Comparison of ENCODE assay signal across 17 mouse cellular contexts in the genomic region with DNA sequence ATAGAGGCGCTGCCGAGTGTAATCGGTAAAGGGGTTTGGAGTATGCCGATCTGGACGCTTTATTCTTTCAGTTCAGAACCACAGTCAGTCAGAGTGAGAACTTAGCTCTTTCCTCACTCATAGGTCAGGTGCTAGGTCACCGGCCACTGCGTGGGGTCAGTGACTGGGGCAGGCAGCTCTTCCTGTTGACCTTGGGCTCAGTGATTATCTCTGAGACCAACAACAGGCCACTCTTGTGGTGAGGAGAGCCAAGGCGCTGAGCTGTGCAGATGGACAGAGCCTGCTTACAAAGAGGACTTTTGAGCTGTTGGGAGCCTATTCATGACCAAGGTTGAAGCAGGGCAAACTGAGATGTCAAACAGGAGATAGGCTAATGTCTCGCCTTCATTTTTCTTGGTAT.
A peak's percentile ranks its signal among the peaks of the same experiment; 100 is the strongest.
DNase-seq lines count a peak whose midpoint lies in the region; ATAC-seq and TF ChIP-seq lines count a peak whose summit lies in the region.
"Had no signal": no experiment of that assay in that cellular context is flagged by ENCODE, and none has a peak within 500 bp of the region (broad histone marks: within the 10 kb centered on the region; RNA-seq: fewer than 3 reads in every experiment).

No protein-coding gene starts in this region.

- no peak for ATAC-seq in liver, embryonic 14.5 days (ENCODE audit: insufficient read depth)
- ATAC-seq: midbrain, embryonic 15.5 days had no signal

- no peaks in the 10 kb centered on the region for H3K36me3 ChIP-seq in liver, embryonic 14.5 days (replicated peaks; ENCODE audit: control insufficient read depth, insufficient read depth, low read depth)
- H3K36me3 ChIP-seq: forebrain, embryonic 12.5 days; heart, embryonic 15.5 days; midbrain, embryonic 15.5 days; neural tube, embryonic 15.5 days; stomach, embryonic 15.5 days had no signal

- no peaks in the 10 kb centered on the region for H3K4me1 ChIP-seq in liver, embryonic 14.5 days (replicated peaks; ENCODE audit: control insufficient read depth in 2 of 2, insufficient read depth in 2 of 2, low read length in 1 of 2)
- H3K4me1 ChIP-seq: heart, embryonic 15.5 days; megakaryocyte, embryonic 14.5 days; stomach, embryonic 15.5 days had no signal

- 51% methylated on average over 9 of the region's 9 CpGs for WGBS in liver, embryonic 14.5 days (ENCODE audit: insufficient replicate concordance)

- intact Hi-C loops in heart, postnatal 10 days (cut with DNase I): no loop called here

- TF ChIP-seq EP300 in liver, embryonic 14.5 days (IDR thresholded peaks at IDR 0.05; ENCODE audit: low read depth): no peak

- DNase-seq in heart, adult 11 months: peak; percentile 77
- DNase-seq in heart, postnatal 10 days: no peak
- peak; percentile 32 to 45 for DNase-seq in adrenal gland, postnatal 36 days
- peak; percentile 22 for DNase-seq in embryo, embryonic 9.5 days (ENCODE audit: extremely low spot score)
- peak in 2 of 3 experiments; percentile 1 to 2 for DNase-seq in liver, embryonic 14.5 days (ENCODE audit: low read depth in 3 of 3, low spot score in 3 of 3)
- no peak for DNase-seq in c-Kit-positive CD71-positive TER-119-positive erythroid progenitor cells, embryonic 14.5 days (ENCODE audit: low spot score)
- DNase-seq in ovary, postnatal 10 days (ENCODE audit: low spot score): no peak
- DNase-seq: cerebellum, adult 9-11 months; heart, adult 2 months; kidney, adult 9 months; lung, adult 2 months had no signal

- no peak overlapping the region for H3K27ac ChIP-seq in liver, embryonic 14.5 days
- H3K27ac ChIP-seq: forebrain, embryonic 12.5 days; heart, adult 2 months; heart, embryonic 15.5 days; midbrain, embryonic 15.5 days; neural tube, embryonic 15.5 days; stomach, embryonic 15.5 days had no signal

- no peak overlapping the region for H3K4me2 ChIP-seq in liver, embryonic 14.5 days (ENCODE audit: low read depth)
- H3K4me2 ChIP-seq: forebrain, embryonic 12.5 days; heart, embryonic 15.5 days; midbrain, embryonic 15.5 days; neural tube, embryonic 15.5 days; stomach, embryonic 15.5 days had no signal

- H3K27me3 ChIP-seq in liver, embryonic 14.5 days (ENCODE audit: control insufficient read depth, insufficient read depth, low read length): no peaks in the 10 kb centered on the region
- H3K27me3 ChIP-seq: forebrain, embryonic 12.5 days; heart, embryonic 15.5 days; megakaryocyte, embryonic 14.5 days; midbrain, embryonic 15.5 days; neural tube, embryonic 15.5 days; stomach, embryonic 15.5 days had no signal

- TF ChIP-seq CTCF in liver, embryonic 14.5 days (IDR thresholded peaks at IDR 0.05; ENCODE audit: low read depth): no peak

- no peaks in the 10 kb centered on the region for H3K9me3 ChIP-seq in liver, embryonic 14.5 days (ENCODE audit: control insufficient read depth, low read length)
- H3K9me3 ChIP-seq: forebrain, embryonic 12.5 days; heart, embryonic 15.5 days; midbrain, embryonic 15.5 days; neural tube, embryonic 15.5 days; stomach, embryonic 15.5 days had no signal

- H3K4me3 ChIP-seq in liver, embryonic 14.5 days (ENCODE audit: insufficient read depth in 1 of 2, low read depth in 2 of 2, low read length in 2 of 2): no peak overlapping the region
- H3K4me3 ChIP-seq: forebrain, embryonic 12.5 days; heart, adult 2 months; heart, embryonic 15.5 days; megakaryocyte, embryonic 14.5 days; midbrain, embryonic 15.5 days; neural tube, embryonic 15.5 days; stomach, embryonic 15.5 days had no signal

- no peak overlapping the region for H3K9ac ChIP-seq in liver, embryonic 14.5 days (replicated peaks)
- H3K9ac ChIP-seq: forebrain, embryonic 12.5 days; heart, embryonic 15.5 days; midbrain, embryonic 15.5 days; neural tube, embryonic 15.5 days; stomach, embryonic 15.5 days had no signal

Comparison
In these comparisons a context has a peak if more than half of its experiments do, and no peak if none do; other contexts are left out.
1. DNase-seq: peak in heart, adult 11 months (single experiment), adrenal gland, postnatal 36 days (2 of 2), embryo, embryonic 9.5 days (single experiment) and liver, embryonic 14.5 days (2 of 3); none in heart, postnatal 10 days (0 of 2), c-Kit-positive CD71-positive TER-119-positive erythroid progenitor cells, embryonic 14.5 days (single experiment) and ovary, postnatal 10 days (single experiment).